Mouse (Mus musculus) cerebellum, adult 11 months (tissue): ENCODE data around the gene 1700016K19Rik.

Experiments used
- DNase-seq: peaks from one replicate; pipeline ENCODE4 v3.0.0; 2022

Gene 1700016K19Rik

DNA sequence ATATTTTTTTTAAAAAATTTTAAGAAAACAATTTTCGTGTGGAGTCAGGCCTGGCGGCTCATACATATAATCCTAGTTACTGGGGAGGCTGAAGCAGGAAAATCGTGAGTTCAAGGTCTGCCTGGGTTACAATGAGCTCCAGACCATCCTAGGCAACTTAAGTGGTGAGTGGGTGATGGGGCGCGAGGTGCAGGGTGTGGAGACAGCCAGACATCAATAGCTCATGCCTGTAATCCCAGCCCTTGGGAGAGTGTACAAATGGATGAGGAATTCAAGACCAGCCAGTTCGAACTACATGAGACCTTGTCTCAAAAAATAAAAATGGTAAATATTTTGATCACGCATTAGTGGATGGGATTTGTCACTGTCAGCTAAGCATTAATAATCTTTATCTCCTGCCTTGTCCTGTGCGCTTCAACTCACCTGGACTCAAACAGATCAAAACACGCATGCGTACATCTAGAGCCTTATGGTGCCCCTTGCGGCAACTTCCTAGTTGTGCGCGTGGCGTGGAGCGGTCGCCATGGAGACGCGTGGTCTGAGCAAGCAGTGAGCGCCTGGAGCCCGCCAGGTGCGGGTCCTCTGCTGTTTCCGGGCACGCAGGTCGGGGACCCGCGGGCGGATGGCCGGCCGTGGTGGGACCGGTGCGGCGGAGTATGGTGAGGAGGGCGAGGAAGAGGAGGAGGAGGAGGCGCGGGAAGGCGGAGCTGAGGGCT, at the start of gene 1700016K19Rik:
Gene 1700016K19Rik, plus strand, starts transcription at position 473 of the 716 bp plus-strand sequence.
- peak; percentile 83 for DNase-seq

DNA sequence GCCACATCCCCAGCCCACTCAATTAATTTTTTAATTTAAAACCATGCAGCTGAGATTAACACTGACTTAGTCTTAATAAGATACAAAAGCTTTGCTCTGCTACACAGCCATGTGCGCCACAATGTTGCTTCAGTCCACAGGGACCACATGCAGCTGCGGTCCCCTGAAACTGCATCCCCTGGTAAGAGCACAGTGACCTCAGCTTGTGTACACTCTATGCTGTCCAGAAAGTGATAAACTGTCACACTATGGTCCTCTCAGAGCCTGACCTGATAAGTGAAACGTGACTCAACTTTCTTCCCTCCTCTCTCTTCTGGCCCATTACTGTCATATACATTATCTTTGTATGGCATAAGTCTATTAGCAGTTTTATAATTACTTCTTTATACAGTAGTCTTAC, 49.3 kb upstream of the 1700016K19Rik start:
- DNase-seq = no peak

DNA sequence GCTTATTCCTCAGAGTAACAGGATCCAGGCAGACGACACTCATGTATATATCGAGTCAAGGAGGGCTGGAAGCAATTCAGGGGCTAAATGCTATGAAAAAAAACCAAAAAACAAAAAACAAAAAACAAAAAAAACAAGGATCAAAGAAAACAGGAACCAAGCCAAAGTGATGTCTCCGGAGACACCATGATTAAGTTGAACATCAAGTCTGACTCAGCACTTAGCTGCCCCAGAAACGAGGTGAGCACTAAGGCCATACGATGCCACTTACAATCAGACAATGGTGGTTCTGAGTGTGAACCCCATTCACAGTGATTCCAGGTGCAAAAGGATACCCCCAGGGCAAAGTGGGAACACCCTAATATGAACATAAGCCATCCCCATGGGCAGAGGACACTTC, 47.8 kb upstream of the 1700016K19Rik start:
- DNase-seq = no peak

DNA sequence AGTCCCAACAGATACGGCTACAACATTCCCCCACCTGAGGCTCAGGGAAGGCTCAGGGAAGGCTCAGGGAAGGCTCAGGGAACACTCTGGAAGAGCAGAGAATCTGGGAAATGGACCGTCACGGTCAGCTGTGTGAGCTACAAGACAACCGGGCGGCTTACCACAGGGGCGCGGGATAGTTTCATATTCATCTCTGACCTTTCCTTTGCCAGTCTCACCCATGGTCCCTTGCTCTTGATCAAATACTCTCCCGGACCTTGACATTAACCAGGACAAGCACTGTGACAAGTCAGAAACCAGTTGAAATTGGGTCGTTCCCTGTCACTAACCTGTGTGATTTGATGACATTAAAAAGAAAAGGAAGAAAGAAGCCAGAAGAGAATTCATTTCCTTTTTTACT, 44.8 kb upstream of the 1700016K19Rik start:
- no peak for DNase-seq

DNA sequence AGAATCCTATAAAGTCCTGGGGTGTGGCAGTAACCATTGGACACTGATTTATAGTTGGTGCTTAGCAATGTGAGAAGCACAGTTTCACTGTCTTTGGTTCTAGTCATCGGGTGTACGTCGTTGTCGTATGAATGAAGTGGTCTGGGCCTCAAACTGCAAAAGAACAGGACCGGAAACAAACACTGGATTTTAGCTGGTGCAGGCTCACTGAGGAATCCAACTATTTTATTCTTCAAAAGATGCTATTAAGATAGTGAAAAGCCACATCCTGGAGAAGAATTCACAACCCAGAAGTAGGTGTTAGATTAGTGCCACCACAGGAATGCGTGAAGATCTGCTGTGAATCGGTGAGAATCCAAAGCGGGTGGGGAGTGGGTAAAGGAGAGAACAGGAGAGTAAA, 43.1 kb upstream of the 1700016K19Rik start:
- no peak for DNase-seq

DNA sequence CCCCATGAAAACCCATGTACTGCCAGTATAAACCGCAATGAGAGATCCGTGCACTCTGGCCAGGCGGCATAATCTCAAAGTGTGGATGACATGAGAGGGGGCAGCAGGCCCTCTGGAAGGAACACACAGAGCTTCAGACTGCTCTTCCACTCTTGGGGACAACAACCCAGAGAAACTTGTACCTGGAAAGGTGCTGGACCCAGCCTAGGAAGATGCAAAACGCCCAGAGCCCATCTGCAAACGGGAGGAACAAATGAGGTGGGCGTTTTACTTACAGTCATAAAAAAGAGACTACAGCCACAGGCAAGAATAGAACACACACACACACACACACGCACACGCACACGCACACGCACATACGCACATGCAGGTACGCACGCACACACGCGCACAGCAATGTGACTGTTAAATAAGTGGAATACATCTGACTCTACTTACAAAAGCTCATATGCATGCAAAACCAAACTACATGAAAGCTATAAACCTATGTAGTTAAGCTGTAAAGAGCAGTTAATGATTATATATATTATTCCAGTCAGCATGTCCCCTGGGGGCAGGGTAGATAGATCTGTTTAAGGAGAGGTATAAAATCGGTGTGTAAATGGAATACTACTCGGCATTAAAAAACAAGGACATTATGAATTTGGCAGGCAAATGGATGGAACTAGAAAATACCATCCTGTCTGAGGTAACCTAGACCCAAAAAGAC, 42.4 kb upstream of the 1700016K19Rik start:
- no peak for DNase-seq

DNA sequence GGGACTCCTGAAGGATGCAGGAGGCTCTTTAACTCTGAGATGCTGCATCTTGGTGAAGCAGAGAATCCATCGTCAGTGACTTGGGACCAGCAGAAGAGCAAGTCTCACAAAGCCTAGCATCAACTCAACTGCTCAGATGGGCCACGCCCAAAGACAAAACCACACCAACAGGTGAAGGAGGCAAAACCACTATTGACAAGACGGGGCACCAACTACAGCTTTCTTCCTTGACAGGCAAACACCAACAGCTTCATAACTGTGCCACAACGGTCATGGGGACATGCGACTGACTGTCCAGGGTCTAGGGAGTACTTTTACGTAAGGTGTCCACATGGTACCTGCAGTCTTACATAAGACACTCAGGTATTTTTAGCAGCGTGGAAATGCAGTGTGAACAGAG, 37.9 kb upstream of the 1700016K19Rik start:
- DNase-seq = no peak

DNA sequence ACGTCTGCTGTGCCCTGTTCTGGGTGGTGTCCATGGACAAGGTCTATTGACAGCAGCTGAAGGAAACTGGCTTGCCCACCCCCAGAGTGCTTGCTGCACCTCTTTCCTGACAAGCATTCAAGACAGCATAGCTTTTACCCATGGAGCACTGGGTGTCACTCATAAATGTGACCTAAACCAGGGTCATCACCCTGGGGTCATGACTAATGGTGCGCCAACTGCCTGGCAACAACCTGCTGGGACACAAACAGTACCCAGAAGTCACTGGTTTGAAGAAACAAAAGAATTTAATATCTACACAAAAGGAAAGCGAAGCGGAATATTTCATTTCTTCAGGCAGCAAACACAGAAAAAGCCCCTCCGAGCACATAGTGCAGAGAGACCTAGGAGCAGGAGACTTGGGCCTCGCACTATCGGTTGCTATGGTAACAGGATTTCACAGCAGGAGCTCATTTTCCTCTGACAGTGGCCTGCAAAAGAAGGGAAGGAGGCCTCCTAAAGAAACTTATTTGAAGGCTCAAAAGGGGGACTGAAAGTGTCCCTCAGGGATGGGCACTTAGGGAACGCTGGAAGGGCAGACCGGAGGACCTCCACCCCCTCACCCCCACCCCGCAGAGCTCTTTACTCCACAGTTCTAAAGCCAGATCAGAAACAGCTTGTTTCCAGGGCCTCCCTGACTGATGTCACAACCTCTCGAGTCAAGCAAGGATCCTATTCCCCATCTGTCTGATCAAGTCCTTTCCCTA, 35.8 kb upstream of the 1700016K19Rik start:
- no peak for DNase-seq

DNA sequence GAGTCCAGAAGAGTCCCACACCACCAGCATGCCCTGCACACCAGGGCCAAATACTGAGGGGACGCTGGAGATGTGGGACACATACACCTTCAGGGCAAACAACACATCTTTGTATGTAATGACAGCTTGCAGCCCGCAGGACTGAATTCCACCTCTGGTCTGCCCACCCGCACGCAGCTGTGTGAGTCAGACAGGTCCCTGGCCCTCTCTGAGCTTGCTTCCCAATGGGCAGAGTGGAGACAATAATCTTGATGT, 35.3 kb upstream of the 1700016K19Rik start:
- no peak for DNase-seq

DNA sequence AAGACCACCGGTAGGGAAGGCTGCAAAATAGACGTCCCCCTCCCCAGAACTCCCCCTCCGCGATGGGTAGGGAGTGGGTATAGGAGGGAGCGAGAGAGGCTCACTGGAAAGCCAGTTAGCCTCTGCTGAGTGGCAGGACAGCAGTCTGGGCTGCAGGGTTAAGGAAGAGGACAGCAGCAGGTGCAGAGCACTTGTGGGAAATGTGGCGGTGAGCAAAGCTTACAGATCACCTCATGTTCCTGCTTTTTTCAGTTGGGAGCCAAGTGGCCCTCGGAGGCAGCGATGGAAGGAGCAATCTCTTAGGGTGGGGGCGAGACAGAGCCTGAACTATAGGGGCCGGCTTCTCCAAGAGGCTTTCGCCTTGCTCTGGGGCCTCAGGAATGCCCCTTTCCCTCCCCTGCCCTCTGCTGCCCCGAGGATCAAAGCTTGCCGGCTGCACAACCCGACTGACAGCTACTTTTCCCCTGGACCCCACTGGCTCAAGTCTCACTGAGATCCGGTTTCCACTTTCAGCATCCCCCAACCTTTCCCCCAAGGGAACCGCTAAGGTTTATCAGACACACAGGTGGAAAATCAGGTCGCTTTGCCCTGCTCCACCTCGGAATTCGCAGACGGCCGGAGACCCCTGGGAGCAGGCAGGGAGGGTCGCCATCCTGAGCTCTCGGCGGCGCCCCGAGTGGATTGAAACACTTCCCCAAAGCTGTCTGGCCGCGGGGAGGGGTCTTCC, 33.9 kb upstream of the 1700016K19Rik start:
- no peak for DNase-seq

DNA sequence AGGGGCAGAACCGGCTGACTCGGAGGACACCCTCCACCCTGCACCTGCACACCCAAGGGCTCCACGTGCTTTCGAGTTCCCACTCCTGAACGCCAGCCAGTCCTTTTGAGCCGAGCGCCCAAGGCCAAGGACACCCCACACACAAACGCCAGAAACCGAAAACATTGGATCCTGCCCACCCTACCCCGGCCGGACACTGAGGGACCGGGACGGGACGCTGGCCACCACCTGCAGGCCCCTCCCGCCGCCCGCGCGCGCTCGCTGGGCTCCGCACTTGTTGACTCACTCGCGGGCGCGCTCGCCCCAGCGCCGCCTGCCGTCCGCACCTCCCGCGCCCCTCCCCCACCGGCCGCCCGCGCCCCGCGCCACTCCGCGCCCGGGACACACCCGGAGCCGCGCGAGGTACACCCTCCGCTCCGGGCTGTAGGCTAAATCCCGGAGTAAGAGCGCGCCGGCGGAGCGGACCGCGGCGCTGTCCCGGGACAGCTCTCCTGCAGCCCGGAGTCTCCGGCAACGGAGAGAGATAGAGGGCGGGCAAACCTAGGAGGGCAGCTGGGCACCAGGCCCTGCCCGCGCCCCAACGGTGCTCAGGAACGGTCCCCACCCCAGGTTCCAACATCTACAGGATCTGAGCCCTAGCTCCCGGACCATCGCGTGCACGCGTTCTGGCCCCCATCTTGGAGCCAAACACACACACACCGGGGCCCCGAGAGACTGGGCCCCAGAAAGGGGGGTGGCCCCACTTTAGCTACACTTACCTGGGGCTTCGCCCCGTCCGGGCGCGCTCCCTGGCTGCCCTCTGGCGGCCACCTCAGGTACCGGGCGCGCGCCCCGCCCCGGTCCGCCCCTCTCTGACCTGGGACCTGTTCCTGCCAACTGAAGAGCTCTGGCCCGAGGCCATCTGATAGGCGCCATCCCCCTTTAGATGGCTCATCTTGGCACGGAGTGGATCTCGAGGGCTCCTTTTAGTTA, 33.0 kb upstream of the 1700016K19Rik start:
- peak; percentile 73 for DNase-seq

DNA sequence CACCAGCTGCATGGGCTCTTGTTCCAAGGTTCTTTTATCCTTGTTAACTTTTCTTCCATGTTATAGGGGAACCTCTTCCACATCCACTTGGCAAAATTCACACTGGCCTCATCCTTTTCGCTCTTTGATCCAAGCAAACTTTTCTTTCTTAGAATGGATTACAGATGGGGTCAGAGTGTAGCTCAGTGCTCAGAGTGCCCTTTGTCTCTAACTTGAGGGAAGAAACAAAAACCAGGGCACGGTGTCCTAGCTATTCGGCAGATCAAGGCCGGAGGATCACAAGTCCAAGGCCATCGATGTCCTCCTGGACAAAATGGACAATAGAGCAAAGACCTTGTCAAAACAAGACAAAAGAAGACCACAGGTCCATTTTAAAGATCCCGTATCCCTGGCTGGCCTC, 31.0 kb upstream of the 1700016K19Rik start:
- DNase-seq = no peak

DNA sequence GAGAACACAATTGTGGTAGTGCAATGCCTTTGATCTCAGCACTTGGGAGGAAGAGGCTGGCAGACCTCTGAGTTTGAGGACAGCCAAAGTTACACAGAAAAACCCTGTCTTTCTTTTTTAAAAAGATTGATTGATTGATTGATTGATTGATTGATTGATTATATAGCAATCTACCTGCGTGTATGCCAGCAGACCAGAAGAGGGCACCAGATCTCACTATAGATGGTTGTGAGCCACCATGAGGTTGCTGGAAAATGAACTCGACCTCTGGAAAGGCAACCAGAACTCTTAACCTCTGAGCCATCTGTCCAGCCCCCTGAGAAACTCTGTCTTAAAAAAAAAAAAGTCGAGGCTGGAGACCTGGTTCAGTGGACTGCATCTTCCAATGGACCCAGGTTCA, 29.1 kb upstream of the 1700016K19Rik start:
- no peak for DNase-seq

DNA sequence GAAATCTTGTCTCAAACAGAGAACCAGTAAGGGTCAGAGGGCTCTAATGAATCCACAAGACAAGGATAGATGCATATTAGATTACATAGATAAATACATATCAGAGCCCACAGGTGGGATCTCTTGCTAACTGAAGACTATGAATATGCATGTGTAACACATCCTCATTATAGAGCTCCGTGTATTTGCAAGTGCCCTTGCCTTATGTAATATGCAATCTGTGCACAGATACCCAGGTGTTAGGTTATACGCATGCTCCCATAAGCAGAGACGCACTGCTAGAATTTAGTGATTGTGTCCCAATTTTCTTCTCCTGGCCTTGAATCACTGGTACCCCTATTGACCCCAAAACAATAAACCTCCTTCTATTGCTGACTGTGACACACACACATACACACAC, 27.5 kb upstream of the 1700016K19Rik start:
- no peak for DNase-seq

DNA sequence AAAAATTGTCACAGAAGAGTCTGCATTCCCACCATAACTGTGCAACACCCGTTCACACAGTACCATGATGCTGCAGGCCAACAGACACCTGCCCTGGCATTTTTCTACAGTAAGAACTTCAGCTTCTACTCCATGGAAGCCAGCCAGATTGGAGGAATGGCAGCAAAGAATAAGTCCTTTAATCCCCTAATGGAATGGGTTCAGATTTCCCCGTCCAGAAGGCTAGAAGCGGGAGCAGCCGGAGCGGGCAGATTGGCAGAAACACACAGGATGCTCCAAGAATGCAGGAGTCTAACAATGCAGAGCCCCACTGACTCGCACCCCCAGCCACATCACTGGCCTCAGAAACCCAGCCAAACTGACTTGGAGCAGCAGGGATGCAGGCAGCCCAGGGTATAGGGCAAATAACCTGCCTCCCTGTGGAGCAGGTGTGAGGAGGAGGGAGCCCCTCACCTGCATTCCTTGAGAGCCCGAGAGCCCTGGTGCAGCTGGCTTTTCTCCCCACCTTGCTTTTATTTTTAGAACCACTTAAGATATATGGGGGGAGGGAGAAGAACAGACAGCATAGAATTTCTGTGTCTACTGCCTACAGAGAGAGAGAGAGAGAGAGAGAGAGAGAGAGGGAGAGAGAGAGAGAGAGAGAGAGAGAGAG, 26.7 kb upstream of the 1700016K19Rik start:
- no peak for DNase-seq

DNA sequence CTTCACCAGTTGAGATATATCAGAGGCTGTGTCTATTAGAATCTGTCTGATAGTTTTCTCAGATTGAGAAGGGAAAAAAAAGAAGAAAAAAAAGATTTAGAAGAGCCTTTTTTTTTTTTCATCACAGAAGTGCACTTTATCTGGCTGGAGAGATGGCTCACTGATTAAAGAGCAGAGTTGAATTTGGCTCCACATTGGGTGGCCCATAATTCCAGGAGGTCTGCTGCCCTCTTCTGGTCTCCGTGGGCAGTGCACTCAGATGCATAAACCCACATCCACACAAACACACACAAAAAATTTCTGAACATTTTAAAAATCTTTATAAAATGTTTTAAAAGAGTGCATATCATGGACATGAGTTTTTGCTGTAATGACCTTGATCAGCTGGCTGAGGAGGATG, 25.7 kb upstream of the 1700016K19Rik start:
- DNase-seq = no peak

DNA sequence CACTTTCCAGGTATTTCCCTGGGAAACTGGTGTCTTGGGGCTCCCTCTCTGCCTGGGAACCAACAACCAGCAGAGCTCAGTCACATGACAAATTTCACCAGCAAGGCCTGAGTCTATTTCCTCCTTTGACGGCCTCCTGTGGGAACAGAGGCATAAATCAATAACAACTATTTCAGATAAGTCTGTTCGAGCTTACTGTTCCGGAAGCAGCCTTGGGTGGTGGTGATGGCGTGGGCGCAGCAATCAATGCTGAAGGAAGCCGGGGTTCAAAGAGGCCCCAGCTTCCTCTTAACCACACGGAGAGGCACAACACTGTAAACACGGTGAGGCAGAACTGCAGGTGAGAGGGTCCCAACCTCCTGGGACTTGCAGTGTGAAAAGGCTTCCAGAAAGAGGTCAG, 23.0 kb upstream of the 1700016K19Rik start:
- DNase-seq = no peak

DNA sequence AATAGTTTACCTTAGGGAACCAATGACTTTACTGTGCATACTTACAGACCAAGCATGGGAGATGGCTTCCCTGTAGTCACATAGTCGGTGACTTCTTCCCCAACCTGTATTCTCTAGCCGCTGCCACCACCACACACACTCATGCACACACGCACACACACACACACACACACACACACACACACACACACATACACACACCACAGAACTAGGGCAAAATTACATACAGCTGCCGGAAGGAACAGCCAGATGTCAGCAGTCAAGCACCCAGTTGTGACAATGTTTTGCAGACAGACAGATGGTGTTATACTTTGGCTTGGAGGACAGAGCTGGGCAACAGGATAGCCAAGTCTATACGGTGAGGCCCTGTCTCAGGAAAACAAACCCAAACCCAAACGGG, 21.7 kb upstream of the 1700016K19Rik start:
- DNase-seq = no peak

DNA sequence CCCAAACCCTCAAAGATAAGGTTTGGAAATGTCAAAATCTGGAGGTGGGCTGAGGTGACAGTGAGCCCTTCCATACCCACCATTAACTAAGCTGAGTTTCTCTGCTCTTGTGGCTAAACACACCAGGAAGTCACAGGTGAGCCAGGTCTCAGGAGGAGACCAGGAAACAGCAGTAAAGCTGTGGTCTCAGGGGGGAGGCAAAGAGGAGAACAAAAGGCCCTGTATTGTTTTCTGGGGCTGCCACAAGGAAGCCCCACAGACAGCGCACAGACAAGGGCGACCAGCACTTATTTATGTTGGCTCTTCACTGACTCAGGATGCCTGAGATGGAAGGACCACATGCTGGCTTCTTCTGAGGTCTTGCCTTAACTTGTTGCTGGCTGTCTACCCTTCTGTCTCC, 19.3 kb upstream of the 1700016K19Rik start:
- DNase-seq = no peak

DNA sequence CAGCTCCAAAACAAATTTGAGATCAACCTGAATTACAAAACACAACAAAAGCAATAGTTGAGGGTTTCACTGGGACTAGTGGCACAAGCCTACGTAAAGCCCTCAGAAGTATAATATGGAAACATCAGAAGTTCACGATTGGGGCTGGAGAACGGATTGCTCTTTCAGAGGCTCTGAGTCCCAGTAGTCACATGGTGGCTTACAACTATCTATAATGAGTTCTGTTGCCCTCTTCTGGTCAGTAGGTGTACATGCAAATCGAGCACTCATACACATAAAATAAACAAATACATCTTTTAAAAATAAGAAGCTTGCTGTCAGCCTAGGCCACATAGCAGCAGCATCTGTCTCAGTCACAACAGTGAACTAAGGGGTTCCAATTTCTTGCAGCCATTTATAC, 16.5 kb upstream of the 1700016K19Rik start:
- no peak for DNase-seq

DNA sequence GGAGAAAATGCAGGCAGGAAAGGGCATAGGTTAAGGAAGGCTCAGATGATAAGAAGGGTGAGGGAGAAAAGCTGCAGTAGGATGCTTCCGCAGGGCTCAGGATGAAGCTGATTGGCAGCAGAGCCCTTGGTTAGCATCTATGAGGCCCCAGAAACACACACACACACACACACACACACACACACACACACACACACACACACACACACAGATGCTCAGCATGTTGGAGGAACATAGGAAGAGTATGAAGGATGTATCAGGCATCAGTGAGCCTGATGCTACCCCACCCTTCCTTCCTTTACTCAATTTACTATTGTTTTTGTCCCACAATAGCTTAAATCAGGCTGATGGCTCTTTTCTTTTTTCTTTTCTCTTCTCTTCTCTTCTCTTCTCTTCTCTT, 15.1 kb upstream of the 1700016K19Rik start:
- no peak for DNase-seq

DNA sequence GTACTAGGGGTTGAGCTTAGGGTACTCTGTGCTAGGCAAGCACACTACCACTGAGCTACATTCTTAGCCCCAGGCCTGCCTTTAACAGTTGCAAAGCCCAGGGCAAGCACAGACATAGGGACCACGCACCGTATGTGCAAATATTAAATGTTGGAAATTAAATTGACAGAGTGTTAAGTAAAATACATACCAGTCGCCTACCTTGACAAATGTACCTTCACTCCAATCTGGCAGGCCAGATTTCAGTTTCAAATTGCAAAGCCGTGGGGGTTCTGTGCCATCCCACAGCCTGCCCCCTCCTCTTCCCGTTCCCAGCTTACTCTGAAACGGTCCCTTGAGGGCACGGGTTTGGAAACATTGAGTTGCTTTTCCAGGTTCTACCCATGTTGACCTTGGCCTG, 13.8 kb upstream of the 1700016K19Rik start:
- DNase-seq = no peak
